ENCODE assay signal across 8 mouse cellular contexts in the genomic region with DNA sequence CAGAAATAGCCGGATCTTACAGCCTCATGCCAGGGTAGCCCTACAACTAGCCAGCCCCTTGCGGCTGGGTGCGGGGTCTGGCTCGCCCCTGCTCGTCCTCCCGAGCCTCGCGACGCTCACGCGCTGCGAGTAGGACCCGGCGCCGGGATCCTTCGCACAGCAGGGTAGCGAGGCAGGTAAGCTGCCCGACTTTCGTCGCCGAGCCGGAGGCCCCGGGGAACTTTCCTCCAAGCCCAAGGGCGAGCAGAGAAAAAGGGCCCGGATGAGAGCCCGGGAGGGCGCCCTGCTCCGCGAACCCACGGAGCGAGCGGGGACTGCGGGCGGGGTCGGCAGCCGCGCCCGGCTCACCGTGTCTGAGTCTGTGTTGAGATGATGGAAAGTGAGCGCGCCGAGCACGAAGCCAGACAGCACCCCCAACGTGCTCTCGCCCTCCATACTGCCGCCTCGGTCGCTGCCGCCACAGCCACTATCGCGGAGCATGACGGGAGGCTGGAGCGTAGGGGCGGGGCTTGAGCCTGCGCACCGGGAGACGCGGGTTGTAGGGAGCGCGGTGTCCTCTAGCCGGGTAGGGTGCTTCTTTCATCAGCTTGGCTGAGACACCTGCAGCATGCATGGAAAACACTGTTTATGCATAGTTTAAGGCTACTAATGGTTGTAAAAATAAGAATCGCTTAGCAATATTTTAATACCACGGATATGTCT. TPM values are rescaled to one million over a fixed set of nuclear protein-coding genes. Genes with fewer than 3 reads are reported as not detected.
DNase-seq lines count a peak whose midpoint lies in the region; ATAC-seq lines count a peak whose summit lies in the region.

A gene (minus strand): TSS at position 483 of the 702 bp plus-strand sequence.

- peak within 1 kb of the TSS; percentile 79 for H3K27ac ChIP-seq in intestine, embryonic 15.5 days

- intact Hi-C loops in left cerebral cortex, postnatal 25 days (cut with DNase I) = no loop called here

- H3K4me1 ChIP-seq in intestine, embryonic 15.5 days (replicated peaks) = 0 out of 2 replicates have a peak, but pooled peaks cover 2% of the 10 kb centered on the region

- H3K27me3 ChIP-seq in intestine, embryonic 15.5 days (replicated peaks) = no peaks in the 10 kb centered on the region

- H3K9me3 ChIP-seq in intestine, embryonic 15.5 days = no peaks in the 10 kb centered on the region

- peak within 1 kb of the TSS; percentile 86 for H3K4me2 ChIP-seq in intestine, embryonic 15.5 days (replicated peaks)

- WGBS in intestine, embryonic 15.5 days = under 1% methylated on average over 63 of the region's 63 CpGs

- ATAC-seq in intestine, embryonic 15.5 days = peak; percentile 98

- peak within 1 kb of the TSS; percentile 91 for H3K4me3 ChIP-seq in intestine, embryonic 15.5 days (replicated peaks)

- no peaks in the 10 kb centered on the region for H3K36me3 ChIP-seq in intestine, embryonic 15.5 days

- peak within 1 kb of the TSS; percentile 96 for H3K9ac ChIP-seq in intestine, embryonic 15.5 days

- DNase-seq in adrenal gland, adult 2 months = peak; percentile 94
- peak; percentile 93 for DNase-seq in embryo, embryonic 11 days
- peak; percentile 79 for DNase-seq in gastrocnemius, postnatal 25 days
- peak; percentile 87 to 88 for DNase-seq in left cerebral cortex, postnatal 25 days (ENCODE audit: low spot score in 2 of 2)
- DNase-seq in mesoderm, embryonic 11.5 days (ENCODE audit: low read depth, low spot score) = peak; percentile 82
- DNase-seq in right cerebral cortex, postnatal 25 days = peak; percentile 89
- peak; percentile 78 to 87 for DNase-seq in urinary bladder, postnatal 36 days (ENCODE audit: low spot score in 2 of 2)

RNA-seq across cellular contexts. Expression of the gene that starts here (rescaled TPM):
- total RNA-seq in adrenal gland, adult 2 months (2021) = 10 to 100 TPM; 11.6 to 14.0 TPM
- polyA plus RNA-seq in adrenal gland, adult 2 months (2012; rRNA removed) = 1.8 and 2.4 TPM in 2 replicates
- 1 to 10 TPM; 4.5 to 5.2 TPM for total RNA-seq in gastrocnemius, postnatal 25 days (2021)
- polyA plus RNA-seq in intestine, embryonic 15.5 days (2015; fragmentation: Nextera tagmentation; extraction: Ambion mirVana) = 26.7 and 30.0 TPM in 2 replicates
- total RNA-seq in left cerebral cortex, postnatal 25 days (2021) = 1 to 10 TPM; 5.8 to 6.2 TPM

Comparison
In these comparisons a context has a peak if more than half of its experiments do, and no peak if none do; other contexts are left out.
1. Peak in every context shown above with its lines: DNase-seq, ATAC-seq, H3K4me3 ChIP-seq and H3K27ac ChIP-seq.